Mouse (Mus musculus): ENCODE results near the gene Pcnx3. TPM values are rescaled to one million over a fixed set of nuclear protein-coding genes. Genes with fewer than 3 reads are reported as not detected.

The Pcnx3 gene
- polyA plus RNA-seq, 1 experiment: 43.8 TPM

DNA sequence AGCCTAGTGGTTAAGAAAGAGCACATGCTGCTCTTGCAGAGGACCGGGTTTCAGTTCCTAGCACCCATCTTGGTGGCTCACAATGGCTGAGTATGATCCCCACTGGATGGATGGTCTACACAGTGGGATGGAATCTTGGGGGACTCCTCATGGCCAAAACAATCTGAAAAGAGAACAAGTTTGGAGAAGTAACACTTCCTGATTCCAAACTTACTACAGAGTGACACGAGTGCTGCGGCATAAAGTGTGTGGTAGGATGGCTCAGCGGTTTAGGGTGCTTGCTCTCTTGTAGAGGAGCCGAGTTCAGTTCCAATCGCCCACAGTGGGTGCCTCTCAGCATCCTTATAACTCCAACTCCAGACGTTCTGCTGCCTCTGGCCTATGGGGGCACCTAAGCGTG lies 63.4 kb downstream of the Pcnx3 start:
- Histone ChIP-seq H3K4me1 (ENCODE audit: control insufficient read depth) (no peaks in the 10 kb centered on the region), H3K36me3 (ENCODE audit: control insufficient read depth) (no peaks in the 10 kb centered on the region), H3K4me3 (replicated peaks) (no peak overlapping the region), H3K9me3 (ENCODE audit: control insufficient read depth, low read length) (no peaks in the 10 kb centered on the region), H3K27me3 (ENCODE audit: control insufficient read depth) (peaks cover 5% of the 10 kb centered on the region; the same call in 1 of the 2 replicates)
- TF ChIP-seq TAL1 (IDR thresholded peaks at IDR 0.05; ENCODE audit: low read length): no peak

DNA sequence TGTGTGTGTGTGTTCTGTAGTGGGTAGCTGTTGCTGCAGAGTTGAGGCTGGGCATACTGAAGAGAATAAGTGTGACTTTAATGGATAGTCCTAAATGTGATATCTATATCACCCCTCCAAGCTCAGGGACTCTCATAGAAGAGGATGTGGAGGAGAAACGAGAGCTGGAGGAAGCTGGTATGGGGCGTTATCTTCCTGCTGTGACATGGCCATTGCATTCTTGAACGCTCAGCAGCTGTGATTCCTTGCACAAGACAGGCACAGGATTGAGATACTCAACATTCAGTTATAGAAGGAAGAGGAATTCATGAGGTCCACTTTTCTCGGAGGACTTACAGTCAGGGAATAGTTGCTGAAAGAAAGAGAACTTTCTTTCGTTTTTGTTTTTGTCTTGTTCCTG lies 66.8 kb downstream of the Pcnx3 start:
- no peaks in the 10 kb centered on the region for H3K36me3 ChIP-seq (ENCODE audit: control insufficient read depth)
- H3K4me1 ChIP-seq (ENCODE audit: control insufficient read depth): no peaks in the 10 kb centered on the region
- no peak for TF ChIP-seq GATA1 (IDR thresholded peaks at IDR 0.05; ENCODE audit: low read length)
- TF ChIP-seq TAL1 (IDR thresholded peaks at IDR 0.05; ENCODE audit: low read length): no peak
- no peaks in the 10 kb centered on the region for H3K9me3 ChIP-seq (ENCODE audit: control insufficient read depth, low read length)
- H3K4me3 ChIP-seq (replicated peaks): no peak overlapping the region
- H3K27me3 ChIP-seq (ENCODE audit: control insufficient read depth): peaks cover 5% of the 10 kb centered on the region; the same call in 1 of the 2 replicates

- H3K4me3 ChIP-seq (replicated peaks): no peak overlapping the region
- peaks cover 5% of the 10 kb centered on the region; the same call in 1 of the 2 replicates for H3K27me3 ChIP-seq (ENCODE audit: control insufficient read depth)
- H3K4me1 ChIP-seq (ENCODE audit: control insufficient read depth): no peaks in the 10 kb centered on the region
- H3K9me3 ChIP-seq (ENCODE audit: control insufficient read depth, low read length): no peaks in the 10 kb centered on the region
- TF ChIP-seq GATA1 (IDR thresholded peaks at IDR 0.05; ENCODE audit: low read length): no peak
- no peak for TF ChIP-seq TAL1 (IDR thresholded peaks at IDR 0.05; ENCODE audit: low read length)
- no peaks in the 10 kb centered on the region for H3K36me3 ChIP-seq (ENCODE audit: control insufficient read depth)
Measured at GRCm38 (mm10) chr19:5620007-5620406, 68.7 kb downstream of the Pcnx3 start.

DNA sequence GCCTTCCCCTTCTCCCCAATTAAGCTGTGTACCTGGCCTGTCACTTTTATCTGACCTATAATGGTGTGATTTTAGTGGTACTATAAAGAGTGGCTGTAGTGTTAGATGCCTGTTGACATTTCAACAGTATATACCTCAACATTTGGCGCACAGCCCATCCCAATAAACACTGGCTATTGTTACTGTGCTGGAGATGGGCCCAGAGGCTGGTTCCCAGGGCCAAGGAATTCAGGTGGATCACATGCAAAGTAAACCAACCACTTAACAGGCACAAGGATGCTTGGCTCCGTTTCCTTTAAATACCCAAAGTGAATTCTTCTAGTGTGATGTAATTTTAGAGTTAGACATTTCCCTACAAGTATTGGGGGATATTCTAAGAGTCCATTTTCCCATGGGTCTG lies 73.8 kb downstream of the Pcnx3 start:
- TF ChIP-seq TAL1 (IDR thresholded peaks at IDR 0.05; ENCODE audit: low read length) (no peak), GATA1 (IDR thresholded peaks at IDR 0.05; ENCODE audit: low read length) (no peak)
- Histone ChIP-seq H3K4me3 (replicated peaks) (no peak overlapping the region), H3K4me1 (ENCODE audit: control insufficient read depth) (peaks cover 37% of the 10 kb centered on the region), H3K9me3 (ENCODE audit: control insufficient read depth, low read length) (no peaks in the 10 kb centered on the region), H3K27me3 (ENCODE audit: control insufficient read depth) (no peaks in the 10 kb centered on the region), H3K36me3 (ENCODE audit: control insufficient read depth) (no peaks in the 10 kb centered on the region; the same call in 1 of the 2 replicates)

Other genes starting within 250 kb of the Pcnx3 start
- 0.12 and 0.18 TPM in 2 replicates for gene Fosl1, start 241.4 kb downstream of the Pcnx3 start, polyA plus RNA-seq (2012)
- 0.54 and 0.57 TPM in 2 replicates for gene Ccdc85b, start 231.0 kb downstream of the Pcnx3 start, polyA plus RNA-seq (2012)
- gene Fibp, start 228.3 kb downstream of the Pcnx3 start, polyA plus RNA-seq (2012): 2.4 and 11.7 TPM in 2 replicates
- not detected in 2 replicates for gene Ctsw, start 220.4 kb downstream of the Pcnx3 start, polyA plus RNA-seq (2012)
- 0.03 and 0.04 TPM in 2 replicates for gene Efemp2, start 215.0 kb downstream of the Pcnx3 start, polyA plus RNA-seq (2012)
- 5.2 and 9.4 TPM in 2 replicates for gene Mus81, start 200.5 kb downstream of the Pcnx3 start, polyA plus RNA-seq (2012)
- 151 and 164 TPM in 2 replicates for gene Cfl1, start 198.5 kb downstream of the Pcnx3 start, polyA plus RNA-seq (2012)
- gene 1700020D05Rik, start 185.1 kb downstream of the Pcnx3 start, polyA plus RNA-seq (2012): 0.10 and 0.18 TPM in 2 replicates
- 1.3 and 1.5 TPM in 2 replicates for gene Snx32, start 178.4 kb downstream of the Pcnx3 start, polyA plus RNA-seq (2012)
- 0.01 TPM in 2 replicates for gene Ovol1, start 128.3 kb downstream of the Pcnx3 start, polyA plus RNA-seq (2012)
- 0.19 and 0.20 TPM in 2 replicates for gene Ap5b1, start 120.9 kb downstream of the Pcnx3 start, polyA plus RNA-seq (2012)
- 82.8 and 90.8 TPM in 2 replicates for gene Rnaseh2c, start 87.0 kb downstream of the Pcnx3 start, polyA plus RNA-seq (2012)
- 6.0 and 7.0 TPM in 2 replicates for gene Kat5, start 78.7 kb downstream of the Pcnx3 start, polyA plus RNA-seq (2012)
- 4.1 and 6.0 TPM in 2 replicates for gene Rela, start 51.4 kb downstream of the Pcnx3 start, polyA plus RNA-seq (2012)
- gene Sipa1, start 25.2 kb downstream of the Pcnx3 start, polyA plus RNA-seq (2012): 63.2 and 69.8 TPM in 2 replicates
- gene Map3k11, start 166 bp downstream of the Pcnx3 start, polyA plus RNA-seq (2012): 18.5 and 20.2 TPM in 2 replicates
- 0.04 and 0.06 TPM in 2 replicates for gene Kcnk7, start 15.5 kb upstream of the Pcnx3 start, polyA plus RNA-seq (2012)
- gene Ehbp1l1, start 37.4 kb upstream of the Pcnx3 start, polyA plus RNA-seq (2012): 88.4 and 106 TPM in 2 replicates
- 33.0 and 41.0 TPM in 2 replicates for gene Fam89b, start 40.7 kb upstream of the Pcnx3 start, polyA plus RNA-seq (2012)
- gene Ltbp3, start 52.0 kb upstream of the Pcnx3 start, polyA plus RNA-seq (2012): 0.06 and 0.09 TPM in 2 replicates
- gene Scyl1, start 82.5 kb upstream of the Pcnx3 start, polyA plus RNA-seq (2012): 8.2 TPM in 2 replicates
- 0.74 and 0.75 TPM in 2 replicates for gene Frmd8, start 186.4 kb upstream of the Pcnx3 start, polyA plus RNA-seq (2012)
- gene Slc25a45, start 188.9 kb upstream of the Pcnx3 start, polyA plus RNA-seq (2012): 0.07 TPM in 1 of 2 replicates, not detected in the other
- 0.12 and 0.28 TPM in 2 replicates for gene Tigd3, start 205.2 kb upstream of the Pcnx3 start, polyA plus RNA-seq (2012)
- 2.7 and 8.5 TPM in 2 replicates for gene Dpf2, start 224.1 kb upstream of the Pcnx3 start, polyA plus RNA-seq (2012)
- gene Cdc42ep2, start 235.9 kb upstream of the Pcnx3 start, polyA plus RNA-seq (2012): 0.10 and 0.13 TPM in 2 replicates